In genomic region chr11:96875270-96875669, GRCm38 (mm10) we compare ENCODE assay signal across 9 mouse cellular contexts. TPM values are rescaled to one million over a fixed set of nuclear protein-coding genes. Genes with fewer than 3 reads are reported as not detected.
DNase-seq lines count a peak whose midpoint lies in the region; ATAC-seq and TF ChIP-seq lines count a peak whose summit lies in the region.
"Had no signal": no experiment of that assay in that cellular context is flagged by ENCODE, and none has a peak within 500 bp of the region (broad histone marks: within the 10 kb centered on the region; RNA-seq: fewer than 3 reads in every experiment).

No protein-coding gene starts in this region.

- intact Hi-C loops in gastrocnemius, adult 2 months (cut with DNase I), result no loop called here

- H3K27ac ChIP-seq in gastrocnemius, adult 2 months, result no peak overlapping the region
- H3K27ac ChIP-seq in testis, adult 2 months (ENCODE audit: control insufficient read depth, insufficient read depth, low read depth, low read length), result no peak overlapping the region
- no peak overlapping the region for H3K27ac ChIP-seq in liver, embryonic 14.5 days

- no peak for TF ChIP-seq POLR2A in testis, adult 2 months (IDR thresholded peaks at IDR 0.05; ENCODE audit: control insufficient read depth, low read depth, low read length)

- TF ChIP-seq EP300 in liver, embryonic 14.5 days (IDR thresholded peaks at IDR 0.05; ENCODE audit: low read depth), result no peak

- H3K9ac ChIP-seq in liver, embryonic 14.5 days (replicated peaks), result no peak overlapping the region

- no peaks in the 10 kb centered on the region for H3K36me3 ChIP-seq in testis, adult 2 months (ENCODE audit: control insufficient read depth, insufficient read depth, low read length)
- no peaks in the 10 kb centered on the region for H3K36me3 ChIP-seq in liver, embryonic 14.5 days (replicated peaks; ENCODE audit: control insufficient read depth, insufficient read depth, low read depth)

- H3K9me3 ChIP-seq in liver, embryonic 14.5 days (ENCODE audit: control insufficient read depth, low read length), result no peaks in the 10 kb centered on the region

- TF ChIP-seq CTCF in gastrocnemius, adult 2 months (IDR thresholded peaks at IDR 0.05), result no peak
- TF ChIP-seq CTCF in testis, adult 2 months (IDR thresholded peaks at IDR 0.05; ENCODE audit: control insufficient read depth, insufficient read depth, insufficient replicate concordance, low read depth, low read length), result no peak
- TF ChIP-seq CTCF in liver, embryonic 14.5 days (IDR thresholded peaks at IDR 0.05; ENCODE audit: low read depth), result no peak

- H3K4me3 ChIP-seq in gastrocnemius, adult 2 months, result peak overlapping the region; percentile 68
- H3K4me3 ChIP-seq in testis, adult 2 months (ENCODE audit: control insufficient read depth, low read depth, low read length), result peak overlapping the region; percentile 30; the same call in 1 of the 2 replicates
- H3K4me3 ChIP-seq in liver, embryonic 14.5 days (ENCODE audit: insufficient read depth in 1 of 2, low read depth in 2 of 2, low read length in 2 of 2), result no peak overlapping the region
- H3K4me3 ChIP-seq: erythroblast, embryonic 14.5 days had no signal

- H3K27me3 ChIP-seq in testis, adult 2 months (ENCODE audit: control insufficient read depth, insufficient read depth, low read length), result no peaks in the 10 kb centered on the region
- peaks cover 38% of the 10 kb centered on the region for H3K27me3 ChIP-seq in liver, embryonic 14.5 days (ENCODE audit: control insufficient read depth, insufficient read depth, low read length)

- DNase-seq in gastrocnemius, adult 2 months, result no peak
- DNase-seq in gastrocnemius, postnatal 10 days, result no peak
- DNase-seq in testis, postnatal 14 days (ENCODE audit: low spot score), result no peak
- DNase-seq in liver, embryonic 14.5 days (ENCODE audit: low read depth in 3 of 3, low spot score in 3 of 3), result no peak
- no peak for DNase-seq in T-cell, adult 2 months (ENCODE audit: low spot score)
- no peak for DNase-seq in cerebellum, postnatal 14 days
- DNase-seq in left cerebral cortex, adult 18-20 months (ENCODE audit: low spot score in 2 of 2), result no peak

- peaks cover 29% of the 10 kb centered on the region for H3K4me1 ChIP-seq in testis, adult 2 months (ENCODE audit: control insufficient read depth, insufficient read depth, low read length)
- H3K4me1 ChIP-seq in liver, embryonic 14.5 days (replicated peaks; ENCODE audit: control insufficient read depth in 2 of 2, insufficient read depth in 2 of 2, low read length in 1 of 2), result no peaks in the 10 kb centered on the region

- WGBS in liver, embryonic 14.5 days (ENCODE audit: insufficient replicate concordance), result 24% methylated on average over 4 of the region's 4 CpGs

- no peak for ATAC-seq in liver, embryonic 14.5 days (ENCODE audit: insufficient read depth)

- peak overlapping the region; percentile 45; the same call in 1 of the 2 replicates for H3K4me2 ChIP-seq in liver, embryonic 14.5 days (ENCODE audit: low read depth)

RNA-seq across cellular contexts. Expression of gene Copz2, which starts 25.6 kb away (rescaled TPM):
- total RNA-seq in gastrocnemius, adult 2 months (2021), result 10 to 100 TPM; 21.4 to 31.0 TPM
- 10 to 100 TPM; 47.2 to 55.1 TPM for total RNA-seq in gastrocnemius, postnatal 10 days (2021)
- polyA plus RNA-seq in testis, adult 2 months (2012; rRNA removed), result 5.3 and 6.7 TPM in 2 replicates
- 7.9 and 8.7 TPM in 2 replicates for polyA plus RNA-seq in liver, embryonic 14.5 days (2012; rRNA removed)
- 18.6 and 18.8 TPM in 2 replicates for polyA plus RNA-seq in liver, embryonic 14.5 days (2014; fragmentation: Nextera tagmentation; extraction: Ambion mirVana)
- total RNA-seq in left cerebral cortex, adult 18-20 months (2021), result 1 to 10 TPM; 5.9 to 6.3 TPM

RNA-seq across cellular contexts. Expression of gene Cdk5rap3, which starts 41.0 kb away (rescaled TPM):
- 10 to 100 TPM; 21.5 to 24.0 TPM for total RNA-seq in gastrocnemius, adult 2 months (2021)
- total RNA-seq in gastrocnemius, postnatal 10 days (2021), result 10 to 100 TPM; 30.0 to 39.3 TPM
- 75.0 and 77.8 TPM in 2 replicates for polyA plus RNA-seq in testis, adult 2 months (2012; rRNA removed)
- polyA plus RNA-seq in liver, embryonic 14.5 days (2012; rRNA removed), result 14.2 and 20.1 TPM in 2 replicates
- polyA plus RNA-seq in liver, embryonic 14.5 days (2014; fragmentation: Nextera tagmentation; extraction: Ambion mirVana), result 34.1 and 36.4 TPM in 2 replicates
- total RNA-seq in left cerebral cortex, adult 18-20 months (2021), result 10 to 100 TPM; 27.5 to 31.8 TPM

RNA-seq across cellular contexts. Expression of gene Nfe2l1, which starts 45.5 kb away (rescaled TPM):
- 100 to 1,000 TPM; 395 to 484 TPM for total RNA-seq in gastrocnemius, adult 2 months (2021)
- total RNA-seq in gastrocnemius, postnatal 10 days (2021), result 100 to 1,000 TPM; 194 to 201 TPM
- polyA plus RNA-seq in testis, adult 2 months (2012; rRNA removed), result 46.7 and 59.1 TPM in 2 replicates
- polyA plus RNA-seq in liver, embryonic 14.5 days (2012; rRNA removed), result 14.4 and 15.2 TPM in 2 replicates
- 9.6 and 10.1 TPM in 2 replicates for polyA plus RNA-seq in liver, embryonic 14.5 days (2014; fragmentation: Nextera tagmentation; extraction: Ambion mirVana)
- 100 to 1,000 TPM; 292 to 305 TPM for total RNA-seq in left cerebral cortex, adult 18-20 months (2021)

RNA-seq across cellular contexts. Expression of gene Prr15l, which starts 52.6 kb away (rescaled TPM):
- total RNA-seq in gastrocnemius, adult 2 months (2021), result not detected
- total RNA-seq in gastrocnemius, postnatal 10 days (2021), result not detected
- 2.1 and 4.0 TPM in 2 replicates for polyA plus RNA-seq in testis, adult 2 months (2012; rRNA removed)
- polyA plus RNA-seq in liver, embryonic 14.5 days (2012; rRNA removed), result 2.8 and 3.3 TPM in 2 replicates
- 4.9 and 8.5 TPM in 2 replicates for polyA plus RNA-seq in liver, embryonic 14.5 days (2014; fragmentation: Nextera tagmentation; extraction: Ambion mirVana)
- total RNA-seq in left cerebral cortex, adult 18-20 months (2021), result not detected

Comparison
In these comparisons a context has a peak if more than half of its experiments do, and no peak if none do; other contexts are left out.
1. H3K4me3 ChIP-seq: peak in gastrocnemius, adult 2 months (single experiment) and testis, adult 2 months (single experiment); none in liver, embryonic 14.5 days (0 of 2).